Mouse (Mus musculus) urinary bladder, adult 18-20 months (tissue): Measurements from ENCODE around the gene Frat1.

Source experiments
- DNase-seq, 2 experiments: peaks; one replicate each; pipeline ENCODE4 v3.0.0; 2022; ENCODE audit warnings: low spot score in 2 of 2, mixed read lengths in 2 of 2

Frat1 gene

DNA sequence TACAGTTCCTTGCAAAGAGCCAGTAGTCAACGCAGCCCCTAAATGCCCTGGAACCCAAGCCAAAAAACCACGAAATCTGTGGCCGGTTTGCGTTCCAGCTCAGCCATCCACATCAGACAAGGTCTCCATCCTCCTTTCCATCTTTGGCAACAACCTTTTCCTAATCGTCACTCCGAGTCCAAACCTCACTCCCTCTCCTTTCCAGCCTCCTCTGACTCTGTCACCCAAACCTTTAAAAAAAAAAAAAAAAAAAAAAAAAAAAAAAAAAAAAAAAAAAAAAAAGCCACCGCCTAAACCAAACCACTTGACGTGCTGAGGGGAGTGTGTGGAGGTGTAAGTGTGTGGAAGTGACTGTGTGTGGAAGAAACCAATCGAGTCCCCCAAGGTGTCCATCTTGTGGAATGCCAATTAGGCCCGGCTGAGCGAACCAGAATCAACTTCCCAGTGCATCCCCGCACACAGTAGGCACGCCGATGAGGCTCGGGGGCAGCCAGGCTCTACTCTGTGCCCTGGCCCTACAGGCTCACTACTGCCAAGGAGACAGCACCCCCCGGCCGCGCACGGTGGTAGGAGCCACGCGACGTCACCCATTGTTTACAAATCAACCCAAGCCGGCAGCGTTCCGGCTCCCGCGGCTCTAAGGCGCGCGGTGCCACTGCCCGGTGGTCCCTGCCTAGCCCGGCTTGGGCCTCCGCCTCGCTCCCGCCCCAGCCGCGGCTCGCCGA, at the start of gene Frat1:
Gene Frat1 (plus strand): TSS at position 590 of the 725 bp plus-strand sequence.
- peak; percentile 74 to 94 for DNase-seq

DNA sequence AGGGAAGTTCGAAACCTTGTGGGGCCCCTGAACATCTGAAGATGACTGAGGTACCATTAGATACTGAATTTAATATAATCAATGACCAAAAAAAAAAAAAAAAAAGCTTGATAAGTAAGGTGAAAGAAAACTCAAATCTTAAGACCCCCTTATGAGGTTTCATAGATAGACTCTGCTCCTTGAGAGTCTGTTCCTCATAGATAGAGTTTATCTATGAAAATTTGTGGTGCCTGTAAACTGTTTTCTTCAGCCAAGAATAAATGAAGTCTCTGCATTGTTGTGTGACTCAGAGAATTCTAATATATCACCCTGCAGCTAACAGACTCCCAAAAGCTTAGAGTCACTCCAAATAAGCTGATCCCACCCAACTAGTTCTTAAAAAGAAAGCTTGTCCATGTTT, 42.9 kb upstream of the Frat1 start:
- DNase-seq: no peak

DNA sequence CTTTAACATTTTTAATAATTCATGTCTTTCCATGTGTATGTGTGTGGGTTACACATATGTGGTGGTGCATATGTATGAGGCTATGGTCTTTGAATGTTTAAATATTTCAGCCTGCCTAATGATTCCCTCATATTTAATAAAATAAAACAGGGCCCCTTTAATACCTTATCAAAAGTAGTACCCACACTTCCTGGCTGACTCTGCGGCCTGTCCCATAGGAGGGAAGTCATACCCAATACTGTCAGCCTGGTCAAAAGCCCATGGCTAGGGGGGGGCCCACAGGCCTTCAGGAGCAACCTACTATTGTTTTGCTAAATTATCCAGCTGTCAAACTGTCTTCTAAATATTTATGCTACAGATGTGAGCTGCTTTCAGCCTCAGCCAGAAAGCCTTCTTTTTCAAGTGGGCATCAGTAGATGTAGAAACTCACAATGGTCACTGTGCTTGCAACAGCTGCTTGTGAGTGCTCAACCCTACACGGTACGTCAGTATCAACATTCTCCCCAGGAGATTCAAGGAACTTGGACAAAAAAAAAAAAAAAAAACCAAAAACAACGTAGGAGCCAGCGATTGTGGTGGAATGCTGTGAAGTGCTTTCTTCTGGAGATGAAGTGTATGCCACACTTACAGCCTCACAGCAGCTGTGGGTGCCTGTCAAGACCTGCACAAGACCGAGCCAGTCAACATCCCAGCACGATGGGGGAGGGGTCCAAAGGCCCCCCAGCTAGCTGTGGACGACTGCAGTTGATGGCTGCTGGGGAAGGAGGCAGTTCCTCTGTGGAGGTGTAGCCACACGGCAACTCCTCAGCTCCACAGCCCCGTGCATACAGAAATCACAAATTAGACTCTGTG, 40.4 kb upstream of the Frat1 start:
- DNase-seq: no peak

DNA sequence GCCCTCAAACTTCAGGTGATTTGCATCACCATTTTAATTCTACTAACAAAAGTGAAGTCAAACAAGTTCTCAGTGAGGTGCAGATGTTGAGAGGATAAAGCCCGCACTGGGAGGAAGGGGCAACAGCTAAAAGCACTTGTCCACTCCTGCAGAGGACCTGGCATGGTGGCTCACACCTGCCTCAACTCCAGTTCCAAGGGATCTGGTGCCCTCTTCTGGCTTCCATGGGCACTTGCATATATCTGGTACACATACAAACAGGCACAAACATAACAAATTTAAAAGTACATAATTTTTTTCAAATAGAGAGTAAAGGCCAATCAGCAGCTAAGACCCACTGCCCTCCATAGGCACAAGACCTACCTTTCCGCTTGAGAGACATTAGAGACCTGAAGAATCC, 38.4 kb upstream of the Frat1 start:
- no peak for DNase-seq

DNA sequence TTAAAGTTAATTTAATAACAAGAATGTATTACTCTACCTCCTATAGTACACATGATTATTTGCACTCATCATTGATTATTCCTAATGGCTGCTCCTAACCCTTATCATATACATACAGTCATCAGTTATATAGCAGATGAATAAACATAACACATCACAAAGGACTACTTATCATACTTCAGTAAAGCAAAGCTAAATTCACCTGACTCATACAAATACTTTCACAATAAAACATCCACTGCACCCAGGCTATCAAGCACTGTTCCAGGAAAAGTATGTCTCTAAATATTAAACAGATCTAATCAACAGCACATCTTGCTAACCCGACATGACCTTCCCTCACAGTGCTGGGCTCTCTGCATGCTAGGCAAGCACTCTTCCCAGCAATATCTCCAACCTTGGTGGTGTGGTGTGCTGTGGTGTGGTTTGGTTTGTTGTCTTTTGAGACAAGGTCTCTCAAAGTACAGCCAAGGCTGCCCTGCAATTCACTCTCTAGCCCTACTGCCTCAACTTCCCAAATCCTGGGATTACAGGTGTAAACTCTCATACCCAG, 36.8 kb upstream of the Frat1 start:
- no peak for DNase-seq

GRCm38 (mm10) chr19:41794017-41794416, 35.8 kb upstream of the Frat1 start:
- no peak for DNase-seq

GRCm38 (mm10) chr19:41794901-41795300, 34.9 kb upstream of the Frat1 start:
- no peak for DNase-seq

GRCm38 (mm10) chr19:41796148-41796760, 33.5 kb upstream of the Frat1 start:
- no peak for DNase-seq

DNA sequence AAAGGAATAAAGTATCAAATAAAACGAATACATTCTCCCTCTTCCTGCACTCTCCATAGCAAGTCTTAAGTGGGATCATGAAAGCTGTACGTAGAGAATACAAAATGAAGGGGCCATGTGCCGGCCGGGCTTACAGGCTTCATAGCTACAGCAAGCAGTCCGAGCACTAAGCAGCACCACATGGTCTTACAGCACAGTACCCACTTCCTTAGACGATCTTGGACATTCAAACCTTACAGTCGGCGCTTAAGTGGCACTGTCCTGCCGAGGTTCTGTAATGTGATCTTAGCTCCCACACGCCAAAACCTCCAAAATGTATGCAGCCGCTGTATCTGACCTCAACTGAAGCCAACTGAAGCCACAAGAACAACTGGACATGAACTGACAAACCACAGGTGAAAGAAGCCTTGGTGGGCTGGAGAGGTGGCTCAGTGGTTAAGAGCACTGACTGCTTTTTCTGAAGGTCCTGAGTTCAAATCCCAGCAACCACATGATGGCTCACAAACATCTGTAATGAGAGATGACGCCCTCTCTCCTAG, 32.9 kb upstream of the Frat1 start:
- no peak for DNase-seq

DNA sequence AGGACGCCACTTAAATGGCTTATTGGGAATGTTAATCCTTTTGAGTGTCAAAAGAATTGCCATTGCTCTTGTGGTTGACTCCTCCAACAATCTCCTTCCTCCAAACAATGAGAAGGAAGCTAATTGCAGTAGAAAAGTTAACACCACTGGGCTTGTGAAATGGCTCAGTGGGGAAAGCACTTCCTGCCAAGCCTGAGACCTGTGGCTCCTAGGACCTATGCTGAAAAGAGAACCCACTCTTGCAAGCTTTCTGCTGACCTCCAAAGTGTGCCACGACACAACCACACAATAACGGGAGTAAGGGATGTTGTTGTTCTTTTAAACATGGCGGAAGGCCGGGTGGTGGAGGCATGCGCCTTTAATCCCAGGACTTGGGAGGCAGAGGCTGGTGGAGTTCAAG, 32.2 kb upstream of the Frat1 start:
- no peak for DNase-seq

GRCm38 (mm10) chr19:41800451-41800850, 29.3 kb upstream of the Frat1 start:
- no peak for DNase-seq

GRCm38 (mm10) chr19:41800986-41801741, 28.6 kb upstream of the Frat1 start:
- peak in 1 of 2 experiments; percentile 8 for DNase-seq

- DNase-seq: peak; percentile 67 to 87
These were observed 27.9 kb upstream of the Frat1 start, which contains the start of gene Arhgap19 for GRCm38 (mm10) chr19:41801742-41802369. Gene Arhgap19 (minus strand): TSS chr19:41802047.

GRCm38 (mm10) chr19:41803322-41803721, 26.4 kb upstream of the Frat1 start:
- DNase-seq: no peak

DNA sequence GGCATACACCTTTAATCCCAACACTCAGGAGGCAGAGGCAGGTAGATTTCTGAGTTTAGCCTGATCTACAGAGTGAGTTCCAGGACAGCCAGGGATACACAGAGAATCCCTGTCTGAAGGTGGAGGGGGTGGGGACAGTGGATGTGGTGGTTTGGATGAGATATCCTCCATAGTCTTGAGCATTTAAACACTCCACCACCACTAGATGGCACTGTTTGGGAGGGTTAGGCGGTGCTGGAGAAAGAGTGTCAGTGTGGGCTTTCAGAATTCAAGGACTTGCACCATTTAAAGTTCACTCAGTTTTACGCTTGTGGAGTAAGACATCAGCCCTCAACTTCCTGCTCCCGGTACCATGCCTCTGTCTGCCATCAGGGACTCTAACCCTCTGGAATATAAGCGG, 23.9 kb upstream of the Frat1 start:
- no peak for DNase-seq

DNA sequence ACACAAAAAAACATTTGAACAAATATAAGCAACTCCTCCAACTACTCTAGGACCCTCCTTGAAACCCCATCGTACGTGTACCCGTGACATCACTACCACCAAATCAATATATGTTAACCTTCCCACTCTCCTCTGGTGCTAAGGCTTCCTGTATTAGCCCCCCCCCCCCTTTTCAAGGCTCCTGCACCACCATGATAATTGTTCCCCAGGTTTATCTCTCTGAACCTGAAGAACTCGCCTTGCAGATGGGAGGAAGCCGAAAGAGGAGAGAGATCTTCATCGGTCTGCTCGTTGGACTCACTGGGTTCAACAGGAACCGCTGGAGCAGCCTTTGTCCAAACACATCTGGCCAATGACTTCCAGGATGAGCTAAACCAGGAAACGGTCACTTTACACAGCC, 22.3 kb upstream of the Frat1 start:
- no peak for DNase-seq

DNA sequence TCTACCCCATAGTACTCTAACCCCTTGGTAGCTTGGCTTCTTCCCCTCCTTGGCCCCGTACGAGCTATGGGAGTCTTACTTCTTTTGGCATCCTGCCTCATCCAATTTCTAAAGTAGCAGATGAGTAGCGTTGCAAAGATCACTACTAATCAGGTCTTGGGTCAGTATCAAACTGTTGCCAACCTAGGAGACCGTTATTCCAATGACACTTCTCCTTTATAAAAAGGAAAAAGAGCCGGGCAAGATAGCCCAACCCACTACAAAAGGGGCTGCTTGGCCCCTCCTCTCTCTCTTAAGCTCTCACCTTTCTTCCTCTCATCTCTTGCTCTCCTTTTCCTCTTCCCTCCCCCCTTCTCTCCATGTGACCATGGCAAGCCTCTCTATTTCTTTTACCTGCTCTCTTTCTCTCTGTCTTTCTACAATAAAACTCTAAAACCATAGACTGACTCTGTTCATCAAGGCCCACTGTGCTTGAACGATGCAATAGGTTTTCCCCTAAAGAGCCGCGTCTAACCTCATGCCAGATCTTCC, 21.6 kb upstream of the Frat1 start:
- no peak for DNase-seq

- DNase-seq: no peak
These were observed 19.7 kb upstream of the Frat1 start for GRCm38 (mm10) chr19:41810074-41810473.

GRCm38 (mm10) chr19:41812525-41812924, 17.2 kb upstream of the Frat1 start:
- no peak for DNase-seq

DNA sequence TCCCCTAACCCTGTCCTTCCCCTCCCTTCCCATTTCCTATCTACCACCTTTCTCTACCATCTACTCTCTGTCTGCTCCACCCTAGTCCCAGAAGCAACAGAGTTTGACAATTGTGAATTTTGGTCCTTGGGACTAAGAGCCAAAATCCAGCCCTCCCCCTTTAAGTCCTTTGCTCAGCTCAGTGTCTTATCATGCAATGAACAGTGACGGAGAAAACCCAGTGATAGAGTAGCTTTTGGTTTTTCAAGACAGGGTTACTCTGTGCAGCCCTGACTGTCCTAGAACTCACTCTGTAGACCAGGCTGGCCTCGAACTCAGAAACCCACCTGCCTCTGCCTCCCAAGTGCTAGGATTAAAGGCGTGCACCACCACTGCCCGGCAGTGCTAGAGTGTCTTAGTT, 16.4 kb upstream of the Frat1 start:
- no peak for DNase-seq
